Mouse (Mus musculus) frontal cortex, postnatal 10 days (tissue): ENCODE measurements around the gene Acbd6.

ENCODE experiments used
- DNase-seq, 2 experiments: peaks; one replicate each; pipeline ENCODE4 v3.0.0; 2022; ENCODE audit warnings: low spot score in 2 of 2, mixed read lengths in 1 of 2

The Acbd6 gene

GRCm38 (mm10) chr1:155558012-155558842 is at the start of gene Acbd6:
Gene Acbd6 (plus strand): TSS chr1:155558120.
- DNase-seq, result peak; percentile 79 to 80

GRCm38 (mm10) chr1:155510263-155510662 is 47.7 kb upstream of the Acbd6 start:
- DNase-seq, result no peak

GRCm38 (mm10) chr1:155515866-155516265 is 42.1 kb upstream of the Acbd6 start:
- no peak for DNase-seq

- peak in 1 of 2 experiments; percentile 56 for DNase-seq
Measured at GRCm38 (mm10) chr1:155516594-155516993, 41.3 kb upstream of the Acbd6 start.

GRCm38 (mm10) chr1:155517060-155517459 is 40.9 kb upstream of the Acbd6 start:
- DNase-seq, result no peak

- no peak for DNase-seq
Measured at GRCm38 (mm10) chr1:155520285-155520684, 37.6 kb upstream of the Acbd6 start.

- no peak for DNase-seq
Measured at GRCm38 (mm10) chr1:155522493-155522892, 35.4 kb upstream of the Acbd6 start.

GRCm38 (mm10) chr1:155526176-155526575 is 31.7 kb upstream of the Acbd6 start:
- no peak for DNase-seq

- no peak for DNase-seq
Measured at GRCm38 (mm10) chr1:155527027-155527786, 30.7 kb upstream of the Acbd6 start.

GRCm38 (mm10) chr1:155527787-155528158 is 30.1 kb upstream of the Acbd6 start:
- no peak for DNase-seq

GRCm38 (mm10) chr1:155528405-155529119 is 29.4 kb upstream of the Acbd6 start:
- no peak for DNase-seq

- DNase-seq, result no peak
Measured at GRCm38 (mm10) chr1:155529120-155529963, 28.6 kb upstream of the Acbd6 start.

- DNase-seq, result no peak
Measured at GRCm38 (mm10) chr1:155530561-155531457, 27.1 kb upstream of the Acbd6 start.

- DNase-seq, result no peak
Measured at GRCm38 (mm10) chr1:155532396-155532795, 25.5 kb upstream of the Acbd6 start.

- DNase-seq, result no peak
Measured at GRCm38 (mm10) chr1:155532833-155533688, 24.9 kb upstream of the Acbd6 start.

GRCm38 (mm10) chr1:155533689-155533965 is 24.3 kb upstream of the Acbd6 start:
- DNase-seq, result no peak

- peak in 1 of 2 experiments; percentile 24 for DNase-seq
Measured at GRCm38 (mm10) chr1:155537005-155537642, 20.8 kb upstream of the Acbd6 start.

GRCm38 (mm10) chr1:155538006-155538405 is 19.9 kb upstream of the Acbd6 start:
- no peak for DNase-seq

GRCm38 (mm10) chr1:155557642-155558011 is 293 bp upstream of the Acbd6 start:
- DNase-seq, result no peak
